Mouse (Mus musculus) limb, embryonic 14.5 days (tissue): Measurements from ENCODE around the gene Tenm2. TPM values are rescaled to one million over a fixed set of nuclear protein-coding genes. Genes with fewer than 3 reads are reported as not detected.

Source experiments
- ATAC-seq: fragments of 200-750 bp; cut with Nextera tagmentation; 2 replicates; pipeline ENCODE4 v1.8.0; 2017; ENCODE audit warnings: low read depth, moderate number of reproducible peaks, moderate TSS enrichment; ENCODE audit not compliant: low FRiP score
- DNase-seq: peaks from one replicate; pipeline ENCODE4 v3.0.0-alpha.2; 2015; ENCODE audit warnings: low spot score
- H3K27ac ChIP-seq: fragments of 300-500 bp; sonication (generic); replicated peaks from 2 replicates; pipeline ENCODE4 v1.5.1; 2014; ENCODE audit warnings: low read depth, mild to moderate bottlenecking, low read length, moderate library complexity, mixed read lengths
- H3K27me3 ChIP-seq: fragments of 300-500 bp; sonication (generic); 2 replicates; pipeline ENCODE4 v1.6.1; 2014; ENCODE audit warnings: low read length, mixed read lengths; ENCODE audit not compliant: control insufficient read depth, insufficient read depth
- H3K36me3 ChIP-seq: fragments of 300-500 bp; sonication (generic); 2 replicates; pipeline ENCODE4 v1.6.1; 2014; ENCODE audit warnings: mild to moderate bottlenecking, low read length, moderate library complexity, mixed read lengths; ENCODE audit not compliant: control insufficient read depth, insufficient read depth
- H3K4me1 ChIP-seq: fragments of 300-500 bp; sonication (generic); 2 replicates; pipeline ENCODE4 v1.6.1; 2014; ENCODE audit warnings: antibody characterized with exemption, low read length, mixed read lengths; ENCODE audit not compliant: control insufficient read depth, insufficient read depth
- H3K4me2 ChIP-seq: fragments of 300-500 bp; sonication (generic); replicated peaks from 2 replicates; pipeline ENCODE4 v1.6.1; 2014; ENCODE audit warnings: low read depth, mild to moderate bottlenecking, low read length, moderate library complexity; ENCODE audit not compliant: severe bottlenecking
- H3K4me3 ChIP-seq: fragments of 300-500 bp; sonication (generic); replicated peaks from 2 replicates; pipeline ENCODE4 v1.5.1; 2014; ENCODE audit warnings: low read length
- H3K9ac ChIP-seq: fragments of 300-500 bp; sonication (generic); 2 replicates; pipeline ENCODE4 v1.6.1; 2014; ENCODE audit warnings: mild to moderate bottlenecking, low read depth, low read length, moderate library complexity; ENCODE audit not compliant: severe bottlenecking
- H3K9me3 ChIP-seq: fragments of 300-500 bp; sonication (generic); 2 replicates; pipeline ENCODE4 v1.6.1; 2016; ENCODE audit warnings: low read length; ENCODE audit not compliant: control insufficient read depth
- POLR2A ChIP-seq: fragments of 200-500 bp; IDR thresholded peaks from 2 replicates; pipeline ENCODE4 v1.8.0; 2012; ENCODE audit warnings: inconsistent platforms, mild to moderate bottlenecking, moderate library complexity, borderline replicate concordance; ENCODE audit not compliant: insufficient read depth, insufficient read length; ENCODE audit errors: extremely low read depth
- WGBS: fragments of 180-500 bp; shearing (Covaris S2); extraction: QIAGEN DNeasy Blood & Tissue Kit; methylation state at CpG from one replicate; pipeline ENCODE4 v1.1.7; 2014; 5-methylcytosine and 5-hydroxymethylcytosine counted together
- polyA plus RNA-seq, 2 experiments: library from polyadenylated mRNA; depleted of rRNA in 1 of 2; stranded (reverse) in 1 of 2; unstranded in 1 of 2; fragments of >200 nt; fragmentation: Nextera tagmentation in 1 of 2; extraction: Ambion mirVana in 1 of 2; gene quantifications; 2 replicates each; pipeline versions ENCODE4 v1.2.1 to v1.2.3; 2012 to 2014

Gene Tenm2
- polyA plus RNA-seq, 2 experiments: 3.7 to 5.6 TPM

- Histone ChIP-seq H3K27ac (no peak overlapping the region), H3K27me3 (no peaks in the 10 kb centered on the region), H3K4me2 (no peak overlapping the region), H3K36me3 (no peaks in the 10 kb centered on the region), H3K9ac (no peak overlapping the region), H3K9me3 (no peaks in the 10 kb centered on the region), H3K4me3 (no peak overlapping the region), H3K4me1 (no peaks in the 10 kb centered on the region)
- TF ChIP-seq POLR2A: no peak
- no peak for DNase-seq
- no peak for ATAC-seq
- 67% methylated on average over 3 of the region's 3 CpGs for WGBS
Observed at GRCm38 (mm10) chr11:36886147-36886546, 349.6 kb downstream of the Tenm2 start.

GRCm38 (mm10) chr11:36872961-36873360, 362.8 kb downstream of the Tenm2 start:
- H3K4me2 ChIP-seq: no peak overlapping the region
- 0 out of 2 replicates have a peak, but pooled peaks have one; percentile 50 for ATAC-seq
- no peaks in the 10 kb centered on the region for H3K36me3 ChIP-seq
- H3K4me3 ChIP-seq: no peak overlapping the region
- no peaks in the 10 kb centered on the region for H3K9me3 ChIP-seq
- no peaks in the 10 kb centered on the region for H3K4me1 ChIP-seq
- no peak overlapping the region for H3K9ac ChIP-seq
- TF ChIP-seq POLR2A: no peak
- H3K27me3 ChIP-seq: no peaks in the 10 kb centered on the region
- 58% methylated on average over 4 of the region's 4 CpGs for WGBS
- no peak for DNase-seq
- no peak overlapping the region for H3K27ac ChIP-seq

GRCm38 (mm10) chr11:36870548-36870947, 365.2 kb downstream of the Tenm2 start:
- H3K4me1 ChIP-seq: no peaks in the 10 kb centered on the region
- 80% methylated on average over 5 of the region's 5 CpGs for WGBS
- no peaks in the 10 kb centered on the region for H3K27me3 ChIP-seq
- TF ChIP-seq POLR2A: no peak
- H3K4me3 ChIP-seq: no peak overlapping the region
- no peak overlapping the region for H3K4me2 ChIP-seq
- H3K27ac ChIP-seq: no peak overlapping the region
- no peaks in the 10 kb centered on the region for H3K9me3 ChIP-seq
- H3K36me3 ChIP-seq: no peaks in the 10 kb centered on the region
- no peak overlapping the region for H3K9ac ChIP-seq
- no peak for ATAC-seq
- no peak for DNase-seq

- no peaks in the 10 kb centered on the region for H3K4me1 ChIP-seq
- no peak overlapping the region for H3K27ac ChIP-seq
- TF ChIP-seq POLR2A: no peak
- H3K4me3 ChIP-seq: no peak overlapping the region
- H3K36me3 ChIP-seq: no peaks in the 10 kb centered on the region
- 60% methylated on average over 3 of the region's 3 CpGs for WGBS
- H3K9me3 ChIP-seq: no peaks in the 10 kb centered on the region
- no peak overlapping the region for H3K9ac ChIP-seq
- no peaks in the 10 kb centered on the region for H3K27me3 ChIP-seq
- no peak for ATAC-seq
- no peak overlapping the region for H3K4me2 ChIP-seq
- no peak for DNase-seq
Observed at GRCm38 (mm10) chr11:36851690-36852089, 384.1 kb downstream of the Tenm2 start.

GRCm38 (mm10) chr11:36847451-36847850, 388.3 kb downstream of the Tenm2 start:
- Histone ChIP-seq H3K4me1 (no peaks in the 10 kb centered on the region), H3K9ac (no peak overlapping the region), H3K27me3 (no peaks in the 10 kb centered on the region), H3K4me2 (no peak overlapping the region), H3K4me3 (no peak overlapping the region), H3K36me3 (no peaks in the 10 kb centered on the region), H3K9me3 (no peaks in the 10 kb centered on the region), H3K27ac (no peak overlapping the region)
- TF ChIP-seq POLR2A: no peak
- WGBS: 85% methylated on average over 6 of the region's 6 CpGs
- ATAC-seq: no peak
- DNase-seq: no peak

GRCm38 (mm10) chr11:36832855-36833254, 402.9 kb downstream of the Tenm2 start:
- no peak for ATAC-seq
- no peak for TF ChIP-seq POLR2A
- WGBS: 54% methylated on average over 4 of the region's 4 CpGs

More at GRCm38 (mm10) chr11:36832855-36833254, 402.9 kb downstream of the Tenm2 start:
- Histone ChIP-seq H3K4me2 (no peak overlapping the region), H3K9me3 (no peaks in the 10 kb centered on the region), H3K27me3 (no peaks in the 10 kb centered on the region), H3K4me3 (no peak overlapping the region), H3K27ac (no peak overlapping the region), H3K36me3 (no peaks in the 10 kb centered on the region), H3K4me1 (no peaks in the 10 kb centered on the region), H3K9ac (no peak overlapping the region)
- DNase-seq: no peak
